Mouse (Mus musculus) gastrocnemius, adult 8-10 months (tissue): ENCODE measurements around the gene Col12a1. TPM values are rescaled to one million over a fixed set of nuclear protein-coding genes. Genes with fewer than 3 reads are reported as not detected.

Experiments
- DNase-seq, 2 experiments: peaks; one replicate each; pipeline ENCODE4 v3.0.0; 2022; ENCODE audit warnings: low spot score in 2 of 2
- total RNA-seq, 4 experiments: library from RNA; stranded (reverse); gene quantifications; 2 replicates each; pipeline ENCODE4 v1.2.4; 2022

Gene Col12a1
- total RNA-seq, 4 experiments from 2014 or later, result 2.3 to 6.2 (median 4.3) TPM

DNA sequence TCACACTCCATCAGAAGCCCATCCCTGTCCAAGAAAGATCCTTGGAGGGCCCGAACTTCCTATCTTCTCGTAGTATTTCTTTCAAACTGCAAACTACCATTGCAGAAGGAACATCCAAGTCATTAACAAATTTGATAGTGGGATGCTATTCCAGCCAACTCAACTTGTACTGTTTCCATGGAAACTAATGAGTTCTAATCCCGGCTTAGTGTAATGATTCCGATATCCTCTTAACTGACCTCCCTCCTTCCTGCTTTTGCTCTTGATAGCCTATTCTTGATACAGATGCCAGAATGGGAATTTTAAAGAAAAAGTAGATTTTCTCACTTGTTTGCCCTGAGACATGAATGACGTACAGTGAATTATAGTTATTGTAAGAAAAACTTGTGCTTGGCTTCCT is 112.5 kb downstream of the Col12a1 start:
- no peak for DNase-seq

DNA sequence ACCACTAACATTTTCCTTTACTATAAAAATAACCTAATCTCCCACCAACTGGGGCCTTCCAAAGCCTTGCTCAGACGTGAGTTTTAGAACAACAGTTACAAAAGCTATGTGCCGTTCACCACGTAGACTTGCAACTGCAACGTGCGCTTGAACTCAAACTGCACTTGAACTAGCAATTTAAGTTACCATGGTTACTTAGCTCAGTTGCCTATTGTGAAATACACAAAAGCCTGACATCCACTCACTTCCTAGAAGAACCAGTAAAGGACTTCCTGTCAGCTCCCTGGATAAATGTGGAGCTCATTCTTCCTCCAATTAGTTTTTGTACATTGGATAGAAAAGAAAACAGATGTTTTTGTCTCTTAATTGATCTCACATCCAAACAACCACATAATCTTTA is 112.9 kb downstream of the Col12a1 start:
- no peak for DNase-seq

DNA sequence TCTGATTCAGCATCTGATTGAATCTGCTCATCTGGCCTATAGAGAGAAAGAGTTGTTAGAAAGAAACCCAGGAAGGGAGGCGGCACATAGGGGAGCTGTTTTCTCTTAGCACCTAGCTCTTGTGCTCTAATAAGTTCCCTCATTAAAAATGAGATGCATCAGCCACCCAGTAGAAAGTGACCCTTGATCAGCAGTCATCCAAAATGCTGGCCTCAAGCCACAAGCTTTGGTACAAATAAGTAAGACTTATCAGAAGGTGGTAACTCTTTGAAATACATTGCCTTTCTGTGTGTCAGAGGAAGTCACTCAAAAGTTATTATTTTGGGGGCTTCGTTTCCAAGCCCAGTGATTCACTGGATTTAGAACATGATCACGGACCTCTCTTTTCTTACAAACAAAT is 114.1 kb downstream of the Col12a1 start:
- DNase-seq, result no peak

DNA sequence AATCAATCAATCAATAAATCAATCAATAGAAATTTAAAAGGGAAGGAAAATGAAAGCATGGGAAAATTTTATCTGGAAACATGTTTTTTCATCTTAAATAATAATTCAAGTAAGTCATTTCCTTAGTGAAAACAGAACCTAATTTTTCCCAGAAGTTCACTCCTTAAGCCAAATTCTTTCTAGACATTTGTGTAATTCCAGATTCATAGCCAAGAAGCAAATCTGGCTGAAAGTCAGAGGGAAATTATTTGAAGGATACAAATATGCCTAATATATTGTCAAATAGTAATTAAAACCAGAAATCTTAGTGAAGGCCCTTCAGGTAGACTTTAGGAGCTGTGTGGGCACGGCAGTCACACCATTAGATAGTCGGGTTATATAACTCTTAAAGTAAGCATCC is 115.2 kb downstream of the Col12a1 start:
- DNase-seq, result no peak

DNA sequence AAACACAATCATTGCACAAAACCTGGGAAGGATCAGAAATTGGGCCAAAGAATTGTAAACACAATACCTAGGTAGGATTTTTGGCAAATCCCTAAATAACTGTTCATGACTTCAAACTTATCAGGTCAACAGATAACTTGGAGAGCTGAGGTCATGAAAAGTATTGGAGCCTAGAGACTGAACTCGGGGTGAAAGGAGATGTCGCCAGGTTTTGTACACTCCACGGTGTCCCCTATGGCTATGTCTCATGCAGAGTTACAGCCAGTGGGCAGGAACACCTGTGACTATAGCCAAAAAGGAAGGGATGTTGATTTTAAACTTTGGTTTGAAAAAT is 118.4 kb downstream of the Col12a1 start:
- DNase-seq, result no peak

DNA sequence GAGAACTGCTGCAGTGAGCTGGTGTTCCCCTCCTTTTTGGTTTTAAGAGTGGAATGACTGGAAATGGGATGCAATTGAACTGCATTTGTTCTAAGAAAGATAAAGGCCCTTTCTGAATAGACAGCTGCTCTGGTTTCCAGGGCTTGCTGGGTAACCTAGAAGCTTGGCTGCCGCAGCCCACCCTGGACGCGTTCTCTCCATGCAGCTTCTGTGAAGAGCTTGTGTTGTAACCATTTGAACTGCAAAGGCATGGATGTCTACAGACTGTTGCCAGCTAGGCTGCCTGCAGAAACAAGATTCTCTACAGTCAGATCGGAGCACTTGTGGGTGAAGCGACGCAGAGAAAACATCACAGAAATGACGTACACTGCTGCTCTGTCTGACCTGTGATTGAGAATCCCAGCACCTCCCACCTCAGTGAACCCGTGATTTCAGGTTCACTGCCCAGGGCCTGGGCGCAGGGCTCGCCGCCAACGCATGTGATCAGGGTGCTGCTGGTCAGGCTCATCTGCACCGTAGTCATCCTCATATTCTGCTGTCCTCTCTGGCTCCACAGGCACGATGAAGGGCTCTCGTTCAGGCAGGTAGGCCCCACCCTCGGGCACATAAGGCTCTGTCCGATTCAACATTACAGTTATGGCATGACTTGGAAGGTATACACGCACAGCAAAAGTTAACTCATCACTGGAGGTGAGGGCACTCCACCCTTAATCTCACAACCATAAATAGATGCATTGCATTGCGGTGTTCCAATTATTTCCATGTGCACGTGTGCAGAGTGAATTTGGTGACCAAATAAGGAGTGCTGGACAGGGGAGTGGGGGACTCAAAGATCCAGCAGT is 119.0 kb downstream of the Col12a1 start:
- DNase-seq, result no peak

DNA sequence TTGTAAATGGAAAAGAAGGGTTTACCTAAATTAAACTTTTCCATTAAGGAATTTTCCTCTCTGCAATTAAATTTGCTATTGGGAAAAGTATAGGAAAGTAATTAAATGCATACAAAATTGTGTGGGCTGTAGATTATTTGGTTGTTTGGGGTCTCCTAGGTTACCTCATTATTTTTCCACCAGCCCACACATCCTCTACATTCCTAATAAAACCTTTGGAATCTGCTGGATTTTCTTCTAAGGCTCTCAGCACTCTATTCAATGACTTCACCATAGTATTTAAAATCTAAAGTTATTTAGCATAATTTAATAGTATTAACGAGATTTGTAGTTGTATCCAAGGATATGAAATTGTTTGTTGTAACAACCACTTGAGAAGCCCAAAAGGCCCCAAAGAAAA is 120.1 kb downstream of the Col12a1 start:
- no peak for DNase-seq

DNA sequence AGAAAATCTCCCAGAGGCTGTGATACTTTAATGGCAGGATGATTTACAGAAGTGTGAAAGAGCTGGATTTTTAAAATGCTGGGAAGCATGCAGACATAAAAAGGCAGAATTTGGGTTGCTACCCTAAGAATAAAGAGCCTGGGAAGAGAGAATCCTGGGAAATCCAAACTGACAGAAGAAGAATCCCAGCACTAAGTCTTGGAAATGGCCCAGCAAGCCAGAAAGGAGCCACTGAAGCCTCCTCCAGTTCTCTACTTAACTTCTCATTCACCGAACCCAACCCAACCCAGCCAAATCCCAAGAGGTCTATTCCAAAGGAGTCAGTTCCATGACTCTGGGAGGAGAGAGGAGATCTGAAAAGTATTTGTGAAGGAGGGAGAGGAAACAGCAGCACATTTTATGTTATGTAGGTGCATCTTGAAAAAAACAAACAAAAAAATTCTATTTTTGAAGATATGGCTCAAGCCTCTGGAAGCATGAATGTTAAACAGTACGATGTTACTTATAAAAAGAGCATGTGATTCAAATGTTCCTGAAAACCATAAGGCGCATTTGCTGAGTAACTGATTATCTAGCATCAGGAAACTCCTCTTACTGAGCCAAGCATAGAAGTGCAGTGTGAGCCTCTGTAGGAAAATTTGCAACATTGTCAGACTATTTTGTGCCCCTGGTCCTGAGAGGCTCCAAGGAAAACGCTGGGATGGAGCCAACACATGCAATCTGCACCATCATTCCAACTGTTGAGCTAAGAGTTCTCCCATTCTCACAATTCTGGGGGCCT is 132.0 kb downstream of the Col12a1 start:
- DNase-seq, result no peak

DNA sequence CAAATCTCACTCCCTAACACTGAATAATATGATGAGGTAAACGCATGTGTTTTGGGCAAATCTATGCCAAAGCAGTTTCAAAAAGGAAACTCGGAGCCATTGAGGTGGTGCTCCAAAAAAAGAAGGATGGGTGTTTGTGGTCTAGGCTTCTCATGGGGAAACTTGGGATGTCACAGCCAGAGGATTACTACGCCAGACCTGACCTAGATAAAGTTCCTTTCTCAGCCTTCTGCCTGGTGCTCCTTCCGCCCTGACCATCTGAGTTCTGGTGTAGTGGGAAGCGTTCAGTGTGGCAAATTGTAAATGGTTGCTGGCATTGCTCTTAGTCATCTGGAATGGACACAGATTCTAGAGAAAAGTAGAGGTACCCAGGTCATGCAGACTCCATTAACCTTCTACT is 151.8 kb downstream of the Col12a1 start:
- no peak for DNase-seq

DNA sequence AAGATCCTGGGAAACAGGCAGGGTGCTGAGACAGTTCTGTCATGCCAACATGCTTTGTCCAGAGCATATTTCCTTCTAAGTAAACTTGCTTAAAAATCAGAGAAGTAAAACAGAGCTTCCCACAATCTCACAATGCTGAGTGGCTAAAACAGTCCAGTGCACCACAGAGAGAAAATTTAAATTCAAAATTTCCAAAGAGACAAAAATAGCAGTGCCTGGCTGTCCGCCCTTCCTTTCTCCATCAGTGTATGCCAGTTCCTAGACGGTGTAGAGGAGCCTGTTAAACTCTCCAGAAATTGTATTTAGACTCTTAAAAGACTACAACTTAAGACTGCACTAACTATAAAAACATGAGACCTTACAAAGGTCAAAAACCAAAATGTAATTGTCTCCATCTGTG is 165.3 kb downstream of the Col12a1 start:
- DNase-seq, result no peak

Other genes with a start within 250 kb of the Col12a1 start
- 100 to 1,000 TPM; 335 to 396 (median 388) TPM for gene Cox7a2, start 41.0 kb upstream of the Col12a1 start, total RNA-seq
- 10 to 100 TPM; 64.3 to 86.5 (median 70.3) TPM for gene Tmem30a, start 74.7 kb upstream of the Col12a1 start, total RNA-seq